Mouse (Mus musculus) intestine, postnatal 0 days (tissue): ENCODE measurements around the gene Hhipl1. TPM values are rescaled to one million over a fixed set of nuclear protein-coding genes. Genes with fewer than 3 reads are reported as not detected.

Experiments
- ATAC-seq: fragments of 200-750 bp; cut with Nextera tagmentation; 2 replicates; pipeline ENCODE4 v1.8.0; 2017; ENCODE audit warnings: mild to moderate bottlenecking, moderate TSS enrichment, moderate library complexity
- H3K27ac ChIP-seq: fragments of 300-500 bp; sonication (generic); 2 replicates; pipeline ENCODE4 v1.5.1; 2014; ENCODE audit warnings: mild to moderate bottlenecking, low read depth, low read length, moderate library complexity
- H3K27me3 ChIP-seq: fragments of 300-500 bp; sonication (generic); replicated peaks from 2 replicates; pipeline ENCODE4 v1.6.1; 2014; ENCODE audit warnings: low read length, mixed read lengths; ENCODE audit not compliant: control insufficient read depth, insufficient read depth
- H3K36me3 ChIP-seq: fragments of 300-500 bp; sonication (generic); 2 replicates; pipeline ENCODE4 v1.6.1; 2014; ENCODE audit warnings: mild to moderate bottlenecking, moderate library complexity; ENCODE audit not compliant: control insufficient read depth, insufficient read depth
- H3K4me1 ChIP-seq: fragments of 300-500 bp; sonication (generic); replicated peaks from 2 replicates; pipeline ENCODE4 v1.6.1; 2014; ENCODE audit warnings: antibody characterized with exemption, low read length, mixed read lengths; ENCODE audit not compliant: control insufficient read depth, insufficient read depth
- H3K4me2 ChIP-seq: fragments of 300-500 bp; sonication (generic); replicated peaks from 2 replicates; pipeline ENCODE4 v1.6.1; 2014; ENCODE audit warnings: low read depth, mild to moderate bottlenecking, moderate library complexity
- H3K4me3 ChIP-seq: fragments of 300-500 bp; sonication (generic); 2 replicates; pipeline ENCODE4 v1.5.1; 2014; ENCODE audit warnings: low read depth, low read length
- H3K9ac ChIP-seq: fragments of 300-500 bp; sonication (generic); 2 replicates; pipeline ENCODE4 v1.6.1; 2014; ENCODE audit warnings: mild to moderate bottlenecking, low read depth, low read length
- H3K9me3 ChIP-seq: fragments of 300-500 bp; sonication (generic); 2 replicates; pipeline ENCODE4 v1.6.1; 2016; ENCODE audit warnings: mixed run types; ENCODE audit not compliant: control insufficient read depth
- CTCF ChIP-seq: sonication (generic); IDR thresholded peaks from 2 replicates; pipeline ENCODE4 v1.5.1; 2016; ENCODE audit warnings: low read depth, mild to moderate bottlenecking, control low read depth, antibody characterized with exemption, moderate library complexity
- WGBS: fragments of 180-500 bp; shearing (Covaris S2); extraction: QIAGEN DNeasy Blood & Tissue Kit; methylation state at CpG from one replicate; pipeline ENCODE4 v1.1.7; 2014; 5-methylcytosine and 5-hydroxymethylcytosine counted together
- polyA plus RNA-seq: library from polyadenylated mRNA; unstranded; fragments of >200 nt; fragmentation: Nextera tagmentation; extraction: Ambion mirVana; gene quantifications from 2 replicates; pipeline ENCODE4 v1.2.1, GENCODE M21; 2015

The Hhipl1 gene
- polyA plus RNA-seq, 1 experiment from 2014 or later: 0.20 TPM

DNA sequence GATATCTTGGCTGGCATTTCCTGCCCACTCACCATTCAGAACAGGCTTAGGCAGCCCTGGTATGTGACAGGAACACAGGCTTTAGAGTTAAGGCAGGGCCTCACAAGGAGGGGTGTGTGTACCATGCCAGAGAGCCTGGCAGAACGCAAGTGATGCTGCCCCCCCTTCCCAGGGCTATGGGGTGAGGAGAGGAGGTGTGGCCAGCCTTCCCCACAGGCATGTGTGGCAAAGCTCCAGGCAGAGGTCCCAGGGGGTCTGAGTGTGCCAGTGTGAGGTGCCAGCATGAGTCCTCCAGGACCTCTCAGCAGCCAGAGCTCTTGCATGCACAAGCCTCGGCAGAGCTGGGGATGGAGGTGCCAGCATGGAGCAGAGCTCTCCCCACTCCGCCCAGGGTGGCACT is 11.4 kb upstream of the Hhipl1 start:
- Histone ChIP-seq H3K36me3 (no peaks in the 10 kb centered on the region), H3K4me3 (no peak overlapping the region), H3K27ac (no peak overlapping the region), H3K4me1 (peaks cover 3% of the 10 kb centered on the region; the same call in 1 of the 2 replicates), H3K9me3 (no peaks in the 10 kb centered on the region), H3K27me3 (no peaks in the 10 kb centered on the region; the same call in 1 of the 2 replicates), H3K9ac (no peak overlapping the region), H3K4me2 (no peak overlapping the region)
- no peak for TF ChIP-seq CTCF
- WGBS: 65% methylated on average over 3 of the region's 3 CpGs
- ATAC-seq: no peak

- Histone ChIP-seq H3K9ac (no peak overlapping the region), H3K27me3 (no peaks in the 10 kb centered on the region; the same call in 1 of the 2 replicates), H3K9me3 (no peaks in the 10 kb centered on the region), H3K4me3 (no peak overlapping the region), H3K27ac (no peak overlapping the region), H3K4me2 (no peak overlapping the region), H3K36me3 (no peaks in the 10 kb centered on the region), H3K4me1 (peaks cover 3% of the 10 kb centered on the region; the same call in 1 of the 2 replicates)
- no peak for ATAC-seq
- WGBS: 84% methylated on average over 6 of the region's 6 CpGs
- peak; percentile 61 for TF ChIP-seq CTCF
Measured at GRCm38 (mm10) chr12:108297033-108297432, 9.0 kb upstream of the Hhipl1 start.

DNA sequence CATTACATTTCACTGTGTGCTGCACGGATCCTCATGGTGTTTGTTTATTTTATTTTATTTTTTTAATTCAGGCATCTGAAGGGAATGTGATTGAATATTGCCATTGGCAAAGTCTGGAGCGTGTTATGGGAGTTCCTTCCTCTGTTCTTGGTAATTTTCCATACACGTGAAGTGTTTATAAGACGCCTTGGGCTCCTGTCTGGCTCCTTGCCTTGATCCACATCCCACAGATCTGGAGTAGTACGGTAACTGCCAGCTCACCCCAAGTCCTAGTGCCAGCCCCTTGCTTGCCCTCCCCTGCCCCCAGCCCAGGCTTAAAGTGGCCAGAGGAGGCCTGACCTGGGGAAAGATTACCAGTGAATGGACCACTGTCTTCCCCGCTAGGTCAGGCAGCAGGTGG is 5.1 kb upstream of the Hhipl1 start:
- Histone ChIP-seq H3K9ac (no peak overlapping the region), H3K9me3 (no peaks in the 10 kb centered on the region), H3K4me3 (no peak overlapping the region), H3K27ac (no peak overlapping the region), H3K4me2 (no peak overlapping the region), H3K4me1 (no peaks in the 10 kb centered on the region), H3K27me3 (peaks cover 16% of the 10 kb centered on the region; the same call in 1 of the 2 replicates), H3K36me3 (no peaks in the 10 kb centered on the region)
- TF ChIP-seq CTCF: no peak
- 71% methylated on average over 6 of the region's 6 CpGs for WGBS
- no peak for ATAC-seq

DNA sequence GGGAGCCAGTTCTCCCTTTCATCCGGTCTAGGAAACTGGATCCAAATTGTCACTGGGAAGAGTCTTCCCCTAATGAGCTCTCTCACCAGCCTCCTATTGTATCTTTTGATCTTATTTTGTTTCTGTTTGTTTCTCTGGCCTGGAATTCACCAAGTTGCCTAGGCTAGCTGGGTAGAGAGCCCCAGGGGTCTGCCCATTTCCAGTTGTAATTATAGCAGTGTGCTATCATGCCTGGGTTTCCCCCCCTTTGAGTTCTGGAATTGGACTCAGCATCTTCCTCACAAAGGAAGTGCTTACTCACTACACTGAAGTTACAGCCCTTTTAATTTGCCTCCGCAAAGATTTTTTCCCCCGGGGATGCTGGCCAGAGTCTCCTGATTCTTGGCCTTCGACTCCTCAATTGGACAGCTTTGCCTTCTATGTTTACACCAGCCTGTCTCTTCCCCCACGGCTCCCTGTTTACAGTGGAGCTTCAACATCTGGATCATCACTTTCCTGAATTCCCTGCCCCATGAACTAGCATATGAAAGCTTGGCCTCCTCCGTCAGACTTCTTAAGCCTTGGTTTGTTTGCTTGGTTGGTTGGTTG is 2.2 kb upstream of the Hhipl1 start:
- no peak for ATAC-seq

GRCm38 (mm10) chr12:108305172-108305571 is 898 bp upstream of the Hhipl1 start:
- 79% methylated on average over 8 of the region's 8 CpGs for WGBS
- H3K27me3 ChIP-seq: peaks cover 21% of the 10 kb centered on the region
- no peak overlapping the region for H3K4me3 ChIP-seq
- H3K9ac ChIP-seq: no peak overlapping the region
- no peak for TF ChIP-seq CTCF
- H3K9me3 ChIP-seq: no peaks in the 10 kb centered on the region
- H3K4me2 ChIP-seq: peak overlapping the region; percentile 95; the same call in 1 of the 2 replicates
- no peaks in the 10 kb centered on the region for H3K36me3 ChIP-seq
- H3K27ac ChIP-seq: no peak overlapping the region
- no peak for ATAC-seq
- H3K4me1 ChIP-seq: no peaks in the 10 kb centered on the region

More for the DNA sequence above, 2.2 kb upstream of the Hhipl1 start:
- Histone ChIP-seq H3K9ac (no peak overlapping the region), H3K9me3 (no peaks in the 10 kb centered on the region), H3K36me3 (no peaks in the 10 kb centered on the region), H3K27me3 (peaks cover 21% of the 10 kb centered on the region), H3K27ac (no peak overlapping the region), H3K4me1 (no peaks in the 10 kb centered on the region), H3K4me2 (no peak overlapping the region), H3K4me3 (no peak overlapping the region)
- WGBS: 50% methylated on average over 6 of the region's 6 CpGs
- TF ChIP-seq CTCF: no peak

- H3K27me3 ChIP-seq: peaks cover 21% of the 10 kb centered on the region
- no peaks in the 10 kb centered on the region for H3K4me1 ChIP-seq
- no peaks in the 10 kb centered on the region for H3K9me3 ChIP-seq
- no peak overlapping the region for H3K9ac ChIP-seq
- no peak overlapping the region for H3K27ac ChIP-seq
- ATAC-seq: no peak
- TF ChIP-seq CTCF: peak; percentile 81
- no peaks in the 10 kb centered on the region for H3K36me3 ChIP-seq
- H3K4me2 ChIP-seq: 0 out of 2 replicates have a peak overlapping the region, but pooled peaks have one; percentile 24
- WGBS: 26% methylated on average over 14 of the region's 14 CpGs
- no peak overlapping the region for H3K4me3 ChIP-seq
Measured at GRCm38 (mm10) chr12:108307553-108307952, 1.5 kb downstream of the Hhipl1 start.
